Mouse (Mus musculus) stomach, postnatal 0 days (tissue): Measurements from ENCODE around the gene Flnb. TPM values are rescaled to one million over a fixed set of nuclear protein-coding genes. Genes with fewer than 3 reads are reported as not detected.

ENCODE experiments used
- ATAC-seq: fragments of 200-750 bp; cut with Nextera tagmentation; 2 replicates; pipeline ENCODE4 v1.8.0; 2017; ENCODE audit not compliant: low FRiP score, low TSS enrichment
- DNase-seq: peaks from one replicate; pipeline ENCODE4 v3.0.0-alpha.2; 2016; ENCODE audit warnings: low spot score
- H3K27ac ChIP-seq: fragments of 300-500 bp; sonication (generic); replicated peaks from 2 replicates; pipeline ENCODE4 v1.5.1; 2014; ENCODE audit warnings: mild to moderate bottlenecking, control low read depth
- H3K27me3 ChIP-seq: fragments of 300-500 bp; sonication (generic); 2 replicates; pipeline ENCODE4 v1.6.1; 2014; ENCODE audit warnings: low read length; ENCODE audit not compliant: control insufficient read depth, insufficient read depth
- H3K36me3 ChIP-seq: fragments of 300-500 bp; sonication (generic); 2 replicates; pipeline ENCODE4 v1.6.1; 2014; ENCODE audit warnings: low read length, mixed read lengths; ENCODE audit not compliant: control insufficient read depth, insufficient read depth
- H3K4me1 ChIP-seq: fragments of 300-500 bp; sonication (generic); replicated peaks from 2 replicates; pipeline ENCODE4 v1.6.1; 2014; ENCODE audit warnings: antibody characterized with exemption; ENCODE audit not compliant: control insufficient read depth, insufficient read depth
- H3K4me2 ChIP-seq: fragments of 300-500 bp; sonication (generic); replicated peaks from 2 replicates; pipeline ENCODE4 v1.6.1; 2014; ENCODE audit warnings: low read depth, mild to moderate bottlenecking, control low read depth, moderate library complexity
- H3K4me3 ChIP-seq: fragments of 300-500 bp; sonication (generic); 2 replicates; pipeline ENCODE4 v1.5.1; 2014; ENCODE audit warnings: low read depth, low read length, control low read depth
- H3K9ac ChIP-seq: fragments of 300-500 bp; sonication (generic); 2 replicates; pipeline ENCODE4 v1.6.1; 2014; ENCODE audit warnings: mild to moderate bottlenecking, low read length, control low read depth, mixed read lengths
- H3K9me3 ChIP-seq: fragments of 300-500 bp; sonication (generic); 2 replicates; pipeline ENCODE4 v1.6.1; 2016; ENCODE audit warnings: low read length; ENCODE audit not compliant: control insufficient read depth
- CTCF ChIP-seq: IDR thresholded peaks from 2 replicates; pipeline ENCODE4 v1.5.1; 2016; ENCODE audit warnings: antibody characterized with exemption, low read depth, mild to moderate bottlenecking, moderate library complexity
- EP300 ChIP-seq: optimal IDR thresholded peaks from 2 replicates; pipeline ENCODE3; 2016; ENCODE audit warnings: antibody characterized with exemption
- WGBS: fragments of 180-500 bp; shearing (Covaris S2); extraction: QIAGEN DNeasy Blood & Tissue Kit; methylation state at CpG from one replicate; pipeline ENCODE4 v1.1.7; 2014; 5-methylcytosine and 5-hydroxymethylcytosine counted together
- polyA plus RNA-seq: library from polyadenylated mRNA; unstranded; fragments of >200 nt; fragmentation: Nextera tagmentation; extraction: Ambion mirVana; gene quantifications from 2 replicates; pipeline ENCODE4 v1.2.1, GENCODE M21; 2015

The Flnb gene
- 8.3 and 8.8 TPM in 2 replicates for polyA plus RNA-seq

GRCm38 (mm10) chr14:7817770-7818462 is at the start of gene Flnb:
TSS of gene Flnb (plus strand) at chr14:7817957.
- peak within 1 kb of the TSS; percentile 90 for H3K4me2 ChIP-seq
- peak; percentile 93 for ATAC-seq
- under 1% methylated on average over 49 of the region's 49 CpGs for WGBS

DNA sequence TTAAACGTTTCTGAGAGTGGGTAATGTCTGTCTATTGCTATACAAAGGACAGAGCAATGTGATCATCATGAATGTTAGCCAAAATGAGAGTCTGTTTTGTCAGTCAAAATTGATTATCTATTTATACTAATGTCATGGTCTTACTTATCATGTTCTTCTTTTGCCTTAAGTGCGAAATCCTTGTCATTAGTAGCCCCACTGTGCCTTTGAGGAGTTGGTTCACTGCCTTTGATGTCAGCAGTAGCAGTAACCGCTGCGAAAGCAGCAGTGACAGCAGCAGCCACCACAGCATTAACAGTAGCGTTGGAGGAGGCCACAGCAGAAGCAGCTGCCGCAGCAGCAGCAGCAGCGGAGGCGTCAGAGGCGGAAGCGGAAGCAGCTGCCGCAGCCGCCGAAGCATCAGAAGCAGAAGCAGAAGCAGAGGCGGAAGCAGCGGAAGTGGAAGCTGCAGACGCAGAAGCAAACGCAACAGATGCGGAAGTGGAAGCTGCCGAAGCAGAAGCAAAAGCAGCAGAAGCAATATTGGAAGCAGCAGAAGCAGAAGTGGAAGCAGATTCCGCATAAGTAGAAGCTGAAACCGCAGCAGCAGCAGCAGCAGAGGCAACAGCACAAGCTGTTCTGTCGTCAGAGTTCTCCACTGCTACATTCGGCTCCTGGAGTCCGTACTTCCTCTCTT is 43.9 kb upstream of the Flnb start:
- peak overlapping the region; percentile 50 for H3K4me2 ChIP-seq
- peak overlapping the region; percentile 54 for H3K9ac ChIP-seq
- ATAC-seq (peak; percentile 66), DNase-seq (peak; percentile 68)
- no peak overlapping the region; the same call in 1 of the 2 replicates for H3K27ac ChIP-seq
- H3K4me1 ChIP-seq, result no peaks in the 10 kb centered on the region
- peak overlapping the region; percentile 46 for H3K4me3 ChIP-seq
- H3K27me3 ChIP-seq, result no peaks in the 10 kb centered on the region
- no peaks in the 10 kb centered on the region for H3K9me3 ChIP-seq
- no peak for TF ChIP-seq EP300
- no peak for TF ChIP-seq CTCF
- 30% methylated on average over 24 of the region's 24 CpGs for WGBS
- H3K36me3 ChIP-seq, result no peaks in the 10 kb centered on the region

More at GRCm38 (mm10) chr14:7817770-7818462, at the start of gene Flnb:
- Histone ChIP-seq H3K4me3 (peak within 1 kb of the TSS; percentile 73), H3K27ac (peak within 1 kb of the TSS; percentile 88), H3K9me3 (no peaks in the 10 kb centered on the region), H3K36me3 (no peaks in the 10 kb centered on the region), H3K9ac (peak within 1 kb of the TSS; percentile 73), H3K4me1 (peaks cover 8% of the 10 kb centered on the region), H3K27me3 (no peaks in the 10 kb centered on the region)
- TF ChIP-seq EP300, result no peak
- peak; percentile 99 for TF ChIP-seq CTCF
- peak; percentile 98 for DNase-seq

DNA sequence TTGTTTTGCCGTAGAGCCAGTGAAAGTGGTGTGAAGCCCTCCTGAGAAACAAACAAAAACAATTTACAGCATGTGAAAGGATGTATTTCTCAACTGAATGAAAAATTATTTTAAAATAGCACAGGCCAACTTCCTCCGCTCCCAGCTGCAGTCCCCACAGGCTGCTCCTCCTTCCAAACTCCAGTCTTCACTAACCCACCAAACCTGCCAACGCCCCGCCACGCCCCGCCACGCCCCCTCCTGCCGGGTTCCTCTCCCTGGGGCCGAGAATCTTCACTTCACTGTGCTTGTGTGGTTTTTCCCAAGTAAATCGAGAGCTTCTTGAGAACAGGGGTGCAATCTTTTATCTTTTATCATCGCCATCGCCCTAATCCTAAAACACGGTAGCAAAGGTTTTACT is 31.7 kb upstream of the Flnb start:
- Histone ChIP-seq H3K27me3 (no peaks in the 10 kb centered on the region), H3K4me1 (no peaks in the 10 kb centered on the region), H3K9ac (no peak overlapping the region), H3K9me3 (no peaks in the 10 kb centered on the region), H3K4me3 (no peak overlapping the region), H3K27ac (no peak overlapping the region), H3K36me3 (no peaks in the 10 kb centered on the region), H3K4me2 (no peak overlapping the region)
- TF ChIP-seq CTCF (no peak), EP300 (no peak)
- DNase-seq, result no peak
- 32% methylated on average over 13 of the region's 13 CpGs for WGBS
- no peak for ATAC-seq

GRCm38 (mm10) chr14:7789266-7790030 is 28.3 kb upstream of the Flnb start:
- DNase-seq (no peak), ATAC-seq (no peak)
- no peak for TF ChIP-seq CTCF
- no peak for TF ChIP-seq EP300
- Histone ChIP-seq H3K4me2 (no peak overlapping the region), H3K9ac (no peak overlapping the region), H3K27me3 (no peaks in the 10 kb centered on the region), H3K4me1 (no peaks in the 10 kb centered on the region), H3K9me3 (no peaks in the 10 kb centered on the region), H3K4me3 (no peak overlapping the region), H3K27ac (no peak overlapping the region), H3K36me3 (no peaks in the 10 kb centered on the region)
- 82% methylated on average over 7 of the region's 7 CpGs for WGBS

GRCm38 (mm10) chr14:7791061-7791531 is 26.7 kb upstream of the Flnb start:
- no peak for DNase-seq
- peak overlapping the region; percentile 35 for H3K4me3 ChIP-seq
- H3K4me2 ChIP-seq, result peak overlapping the region; percentile 68
- no peak overlapping the region for H3K27ac ChIP-seq
- no peaks in the 10 kb centered on the region for H3K36me3 ChIP-seq
- H3K27me3 ChIP-seq, result no peaks in the 10 kb centered on the region
- TF ChIP-seq EP300 (no peak), CTCF (no peak)
- no peaks in the 10 kb centered on the region for H3K4me1 ChIP-seq
- no peak for ATAC-seq
- H3K9me3 ChIP-seq, result no peaks in the 10 kb centered on the region
- peak overlapping the region; percentile 43; the same call in 1 of the 2 replicates for H3K9ac ChIP-seq
- WGBS, result 13% methylated on average over 19 of the region's 19 CpGs
